Mouse (Mus musculus): Measurements from ENCODE around the gene Irgc1. TPM values are rescaled to one million over a fixed set of nuclear protein-coding genes. Genes with fewer than 3 reads are reported as not detected.
"Not testable (repeated sequence)": the region's sequence is repeated elsewhere in the genome, so short reads cannot be mapped to it uniquely, and the experiment has no call there.

The Irgc1 gene
- polyA plus RNA-seq, 1 experiment from 2014 or later = not detected

DNA sequence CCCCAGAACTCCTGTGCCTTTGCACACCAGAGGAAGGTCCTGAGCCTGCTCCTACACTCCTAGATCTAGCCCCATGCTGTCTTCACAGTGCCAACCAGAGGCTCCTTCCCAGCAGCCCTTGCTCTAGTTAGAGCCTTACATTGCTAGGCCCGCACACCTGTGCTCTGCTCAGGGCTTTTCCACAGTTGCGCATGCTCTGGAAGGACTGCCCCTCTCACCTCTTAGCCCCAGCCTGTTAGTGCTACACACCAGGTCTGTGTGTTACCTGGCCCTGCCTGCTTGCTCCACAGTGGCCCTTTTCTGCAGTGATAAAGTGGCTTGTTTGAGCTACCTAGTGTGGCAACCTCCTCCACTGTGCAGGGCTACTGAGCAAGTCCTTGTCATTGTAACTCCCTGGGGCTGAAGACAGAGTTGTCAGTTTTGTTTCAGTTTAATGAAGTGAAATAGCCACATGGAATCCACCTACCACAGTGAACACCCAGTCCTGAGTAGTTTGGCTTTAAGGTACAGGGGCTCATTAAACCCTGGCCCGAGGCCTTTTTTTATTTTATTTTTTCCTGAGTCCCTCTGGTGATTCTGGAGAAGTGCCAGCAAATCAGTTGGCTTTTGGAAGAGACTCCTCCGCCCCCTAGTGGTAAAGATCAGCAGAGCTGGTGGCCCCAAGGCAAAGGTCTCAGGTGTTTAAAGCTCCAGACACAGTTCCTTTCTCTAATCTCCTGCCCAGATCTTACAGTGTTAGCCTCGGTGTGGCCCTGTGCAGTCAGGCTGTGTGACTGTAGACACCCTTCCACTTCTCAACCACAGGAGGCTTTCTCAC is 45.4 kb downstream of the Irgc1 start:
- Histone ChIP-seq H3K9me3 (replicated peaks; ENCODE audit: control insufficient read depth, low read length) (peaks cover 2% of the 10 kb centered on the region), H3K27me3 (ENCODE audit: control insufficient read depth, insufficient read depth, low read length) (no peaks in the 10 kb centered on the region), H3K9ac (ENCODE audit: low read depth, low read length) (no peak overlapping the region), H3K27ac (ENCODE audit: low read depth, low read length) (no peak overlapping the region), H3K36me3 (ENCODE audit: control insufficient read depth, insufficient read depth, low read length) (peaks cover 16% of the 10 kb centered on the region), H3K4me2 (no peak overlapping the region), H3K4me3 (ENCODE audit: low read depth, low read length) (no peak overlapping the region), H3K4me1 (ENCODE audit: control insufficient read depth, insufficient read depth, low read length) (no peaks in the 10 kb centered on the region)
- WGBS (ENCODE audit: insufficient replicate concordance) = 45% methylated on average over 5 of the region's 5 CpGs
- ATAC-seq (replicated peaks; ENCODE audit: insufficient number of reproducible peaks, low FRiP score, low TSS enrichment) = no peak

DNA sequence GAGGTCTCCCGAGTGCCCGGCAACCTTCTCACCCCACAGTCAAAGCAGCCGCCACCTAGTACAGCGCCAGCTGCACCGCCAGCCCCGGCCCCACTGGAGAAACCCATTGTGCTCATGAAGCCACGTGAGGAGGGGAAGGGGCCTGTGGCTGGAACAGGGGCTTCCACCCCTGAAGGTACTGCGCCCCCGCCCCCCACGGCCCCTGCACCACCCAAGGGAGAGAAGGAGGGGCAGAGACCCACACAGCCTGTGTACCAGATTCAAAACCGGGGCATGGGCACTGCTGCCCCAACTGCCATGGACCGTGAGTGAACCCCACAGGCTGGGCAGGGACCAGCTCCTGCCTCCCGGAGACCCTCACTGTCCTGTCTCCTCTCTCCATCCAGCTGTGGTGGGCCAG is 46.4 kb downstream of the Irgc1 start:
- Histone ChIP-seq H3K27me3 (ENCODE audit: control insufficient read depth, insufficient read depth, low read length) (no peaks in the 10 kb centered on the region), H3K4me1 (ENCODE audit: control insufficient read depth, insufficient read depth, low read length) (no peaks in the 10 kb centered on the region), H3K27ac (ENCODE audit: low read depth, low read length) (no peak overlapping the region), H3K9ac (ENCODE audit: low read depth, low read length) (no peak overlapping the region), H3K4me2 (no peak overlapping the region), H3K9me3 (replicated peaks; ENCODE audit: control insufficient read depth, low read length) (peaks cover 2% of the 10 kb centered on the region), H3K36me3 (ENCODE audit: control insufficient read depth, insufficient read depth, low read length) (peaks cover 16% of the 10 kb centered on the region), H3K4me3 (ENCODE audit: low read depth, low read length) (no peak overlapping the region)
- no peak for ATAC-seq (replicated peaks; ENCODE audit: insufficient number of reproducible peaks, low FRiP score, low TSS enrichment)
- 96% methylated on average over 12 of the region's 13 CpGs for WGBS (ENCODE audit: insufficient replicate concordance)

DNA sequence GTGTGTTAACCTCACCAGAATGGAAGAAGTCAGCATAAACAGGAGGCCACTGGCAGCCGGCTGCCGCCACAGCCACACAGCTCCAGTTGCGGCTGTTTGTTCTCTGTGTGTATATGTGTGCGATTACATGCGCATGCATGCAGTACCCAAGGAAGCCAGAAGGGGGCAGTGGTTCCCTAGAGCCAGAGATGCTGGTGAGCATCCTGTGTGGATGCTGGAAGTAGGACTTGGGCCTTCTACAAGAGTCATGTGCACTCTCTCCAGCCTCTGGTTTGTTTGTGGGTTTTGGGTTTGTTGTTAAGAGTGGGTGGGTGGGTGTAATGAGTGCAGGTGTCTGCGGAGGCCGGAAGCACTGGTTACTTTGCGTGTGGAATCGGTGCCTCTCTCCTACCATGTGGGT is 49.2 kb downstream of the Irgc1 start:
- 98% methylated on average over 9 of the region's 9 CpGs for WGBS (ENCODE audit: insufficient replicate concordance)
- H3K36me3 ChIP-seq (ENCODE audit: control insufficient read depth, insufficient read depth, low read length) = peaks cover 16% of the 10 kb centered on the region
- H3K27ac ChIP-seq (ENCODE audit: low read depth, low read length) = no peak overlapping the region
- ATAC-seq (replicated peaks; ENCODE audit: insufficient number of reproducible peaks, low FRiP score, low TSS enrichment) = no peak
- H3K27me3 ChIP-seq (ENCODE audit: control insufficient read depth, insufficient read depth, low read length) = no peaks in the 10 kb centered on the region
- H3K4me3 ChIP-seq (ENCODE audit: low read depth, low read length) = no peak overlapping the region
- peaks cover 2% of the 10 kb centered on the region for H3K9me3 ChIP-seq (replicated peaks; ENCODE audit: control insufficient read depth, low read length)
- H3K9ac ChIP-seq (ENCODE audit: low read depth, low read length) = no peak overlapping the region
- no peak overlapping the region for H3K4me2 ChIP-seq
- H3K4me1 ChIP-seq (ENCODE audit: control insufficient read depth, insufficient read depth, low read length) = no peaks in the 10 kb centered on the region

DNA sequence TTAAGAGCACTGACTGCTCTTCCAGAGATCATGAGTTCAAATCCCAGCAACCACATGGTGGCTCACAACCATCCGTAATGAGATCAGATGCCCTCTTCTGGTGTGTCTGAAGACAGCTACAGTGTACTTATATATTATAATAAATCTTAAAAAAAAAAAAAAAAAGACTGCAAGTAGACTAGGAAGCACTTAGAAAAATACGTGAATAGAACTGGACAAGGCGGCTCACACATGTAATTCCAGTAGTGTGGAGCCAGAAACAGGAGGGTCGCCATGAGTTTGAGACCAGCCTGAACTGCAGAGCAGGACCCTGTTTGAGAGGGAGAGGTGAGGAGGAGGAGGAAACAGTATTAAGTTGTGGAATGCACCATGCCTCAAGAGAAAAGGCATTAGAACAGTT is 51.6 kb downstream of the Irgc1 start:
- Histone ChIP-seq H3K4me3 (ENCODE audit: low read depth, low read length) (peak overlapping the region; percentile 70; the same call in 1 of the 2 replicates), H3K4me2 (peak overlapping the region; percentile 77), H3K36me3 (ENCODE audit: control insufficient read depth, insufficient read depth, low read length) (peaks cover 12% of the 10 kb centered on the region)
- H3K27me3 ChIP-seq (ENCODE audit: control insufficient read depth, insufficient read depth, low read length); H3K27ac ChIP-seq (ENCODE audit: low read depth, low read length); H3K9ac ChIP-seq (ENCODE audit: low read depth, low read length); H3K4me1 ChIP-seq (ENCODE audit: control insufficient read depth, insufficient read depth, low read length); ATAC-seq (replicated peaks; ENCODE audit: insufficient number of reproducible peaks, low FRiP score, low TSS enrichment); H3K9me3 ChIP-seq (replicated peaks; ENCODE audit: control insufficient read depth, low read length): not testable (repeated sequence)
- 90% methylated on average over 4 of the region's 4 CpGs for WGBS (ENCODE audit: insufficient replicate concordance)

DNA sequence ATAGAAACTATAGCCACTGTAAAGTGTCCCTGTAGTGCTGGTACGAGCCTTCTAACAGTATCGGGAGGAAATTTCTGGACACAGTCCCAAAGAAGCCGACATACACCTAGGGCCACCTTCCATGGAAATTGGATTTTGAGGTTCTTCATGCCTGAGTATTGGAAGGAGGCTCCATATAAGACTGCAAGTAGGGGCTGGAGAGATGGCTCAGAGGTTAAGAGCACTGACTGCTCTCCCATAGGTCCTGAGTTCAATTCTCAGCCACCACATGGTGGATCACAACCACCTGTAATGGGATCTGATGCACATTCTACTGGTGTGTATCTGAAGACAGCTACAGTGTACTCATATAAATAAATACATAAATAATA is 52.0 kb downstream of the Irgc1 start:
- 12% methylated on average over 3 of the region's 3 CpGs for WGBS (ENCODE audit: insufficient replicate concordance)
- ATAC-seq (replicated peaks; ENCODE audit: insufficient number of reproducible peaks, low FRiP score, low TSS enrichment) = no peak
- Histone ChIP-seq H3K4me2 (peak overlapping the region; percentile 77), H3K9ac (ENCODE audit: low read depth, low read length) (peak overlapping the region; percentile 86), H3K9me3 (replicated peaks; ENCODE audit: control insufficient read depth, low read length) (peaks cover 2% of the 10 kb centered on the region), H3K4me3 (ENCODE audit: low read depth, low read length) (peak overlapping the region; percentile 70), H3K4me1 (ENCODE audit: control insufficient read depth, insufficient read depth, low read length) (no peaks in the 10 kb centered on the region), H3K36me3 (ENCODE audit: control insufficient read depth, insufficient read depth, low read length) (peaks cover 12% of the 10 kb centered on the region), H3K27ac (ENCODE audit: low read depth, low read length) (peak overlapping the region; percentile 98), H3K27me3 (ENCODE audit: control insufficient read depth, insufficient read depth, low read length) (no peaks in the 10 kb centered on the region)

DNA sequence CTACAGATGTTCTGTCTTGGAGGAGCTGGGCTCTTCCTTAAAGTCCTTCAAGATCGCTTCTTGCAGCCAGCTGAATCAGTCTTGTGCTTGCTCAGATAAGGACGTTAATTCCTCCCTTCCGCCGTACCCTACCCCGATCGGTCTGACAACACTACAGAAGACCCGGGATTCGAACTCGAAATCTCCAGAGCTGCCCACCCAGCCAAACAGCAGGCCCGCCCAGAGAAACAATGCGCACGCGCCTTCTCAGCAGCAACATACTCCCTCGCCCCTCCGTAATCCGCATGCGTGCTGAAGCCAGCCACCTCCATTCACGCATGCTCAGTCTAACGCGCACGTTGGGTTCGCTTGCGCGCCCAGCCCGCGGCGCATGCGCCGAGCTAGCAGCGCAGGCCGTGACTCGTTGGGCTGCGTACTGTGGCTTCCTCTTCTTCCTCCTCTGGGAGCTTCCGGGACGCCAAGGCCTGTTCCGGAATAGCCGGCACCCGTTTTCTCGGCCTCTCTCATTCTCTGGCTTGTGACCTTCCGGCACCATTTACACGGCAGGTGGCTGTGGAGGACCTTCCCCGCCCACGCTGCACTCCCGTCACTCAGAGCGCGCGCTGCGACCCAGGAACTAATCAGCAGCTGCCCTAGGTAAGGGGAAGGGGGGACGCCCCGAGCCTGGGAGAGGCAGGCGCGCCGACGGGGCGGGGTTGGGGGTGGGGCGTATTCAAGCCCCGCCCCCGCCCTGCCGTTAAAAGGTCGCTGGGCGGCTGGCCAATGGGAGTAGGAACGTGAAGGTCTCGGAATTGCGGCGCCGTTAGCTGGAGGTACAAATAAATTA is 52.6 kb downstream of the Irgc1 start, which contains the start of gene Smg9:
Gene Smg9 (plus strand): TSS at position 364 of the 826 bp plus-strand sequence.
- Histone ChIP-seq H3K27ac (ENCODE audit: low read depth, low read length) (peak within 1 kb of the TSS; percentile 98), H3K27me3 (ENCODE audit: control insufficient read depth, insufficient read depth, low read length) (no peaks in the 10 kb centered on the region), H3K4me1 (ENCODE audit: control insufficient read depth, insufficient read depth, low read length) (no peaks in the 10 kb centered on the region), H3K9me3 (replicated peaks; ENCODE audit: control insufficient read depth, low read length) (peaks cover 2% of the 10 kb centered on the region), H3K4me3 (ENCODE audit: low read depth, low read length) (peak within 1 kb of the TSS; percentile 70), H3K9ac (ENCODE audit: low read depth, low read length) (peak within 1 kb of the TSS; percentile 86), H3K36me3 (ENCODE audit: control insufficient read depth, insufficient read depth, low read length) (peaks cover 7% of the 10 kb centered on the region), H3K4me2 (peak within 1 kb of the TSS; percentile 77)
- WGBS (ENCODE audit: insufficient replicate concordance) = 2% methylated on average over 66 of the region's 66 CpGs
- peak; percentile 92 for ATAC-seq (replicated peaks; ENCODE audit: insufficient number of reproducible peaks, low FRiP score, low TSS enrichment)

DNA sequence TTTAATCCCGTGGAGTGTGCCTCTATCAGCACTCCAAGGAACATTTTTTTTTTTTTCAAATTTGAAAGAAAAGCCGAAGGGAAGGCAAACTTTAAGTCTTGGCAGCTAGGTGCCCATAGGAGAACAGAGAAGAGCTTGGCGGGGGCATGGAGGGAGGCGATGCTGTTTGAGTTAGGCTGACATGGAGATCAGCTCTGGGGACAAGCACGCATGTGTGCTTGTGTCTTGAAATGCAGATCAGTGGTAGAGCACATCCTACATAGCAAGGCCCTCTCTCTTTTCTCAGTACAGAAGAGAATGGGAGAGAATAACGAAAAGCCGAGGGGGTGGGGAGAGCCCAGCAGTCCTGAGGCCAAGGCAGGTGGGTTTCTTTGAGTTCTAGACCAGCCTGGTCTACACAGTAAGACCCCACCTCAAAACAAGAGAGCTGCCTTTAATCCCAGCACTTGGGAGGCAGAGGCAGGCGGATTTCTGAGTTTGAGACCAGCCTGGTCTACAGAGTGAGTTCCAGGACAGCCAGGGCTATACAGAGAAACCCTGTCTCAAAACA is 53.7 kb downstream of the Irgc1 start:
- Histone ChIP-seq H3K9ac (ENCODE audit: low read depth, low read length) (no peak overlapping the region), H3K27ac (ENCODE audit: low read depth, low read length) (no peak overlapping the region)

DNA sequence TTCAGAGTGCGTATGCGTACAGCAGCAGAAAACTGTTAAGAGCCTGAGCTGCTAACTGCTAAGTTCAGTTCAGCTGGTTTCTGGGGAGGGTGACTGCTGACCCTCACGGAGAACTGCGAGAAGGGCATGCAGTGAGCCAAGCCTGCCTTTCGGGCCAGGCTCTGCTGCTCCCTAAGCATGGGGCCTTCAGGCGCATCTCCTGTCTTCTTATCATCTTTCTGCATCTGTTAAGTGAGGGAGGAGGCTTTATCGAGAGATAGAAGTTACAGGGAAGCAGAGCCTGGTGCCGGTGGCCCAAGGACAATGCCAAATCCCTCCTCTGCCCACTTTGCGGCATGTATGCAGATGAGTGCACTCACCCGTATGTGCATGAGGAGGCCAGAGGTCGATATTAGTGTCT is 55.3 kb downstream of the Irgc1 start:
- H3K4me3 ChIP-seq (ENCODE audit: low read depth, low read length) = no peak overlapping the region
- no peak for ATAC-seq (replicated peaks; ENCODE audit: insufficient number of reproducible peaks, low FRiP score, low TSS enrichment)
- H3K9ac ChIP-seq (ENCODE audit: low read depth, low read length) = no peak overlapping the region
- H3K4me1 ChIP-seq (ENCODE audit: control insufficient read depth, insufficient read depth, low read length) = no peaks in the 10 kb centered on the region
- WGBS (ENCODE audit: insufficient replicate concordance) = 69% methylated on average over 11 of the region's 11 CpGs
- H3K9me3 ChIP-seq (replicated peaks; ENCODE audit: control insufficient read depth, low read length) = no peaks in the 10 kb centered on the region
- no peak overlapping the region for H3K4me2 ChIP-seq
- no peak overlapping the region for H3K27ac ChIP-seq (ENCODE audit: low read depth, low read length)
- H3K36me3 ChIP-seq (ENCODE audit: control insufficient read depth, insufficient read depth, low read length) = no peaks in the 10 kb centered on the region
- no peaks in the 10 kb centered on the region for H3K27me3 ChIP-seq (ENCODE audit: control insufficient read depth, insufficient read depth, low read length)

More for the DNA sequence above, 53.7 kb downstream of the Irgc1 start:
- no peak for ATAC-seq (replicated peaks; ENCODE audit: insufficient number of reproducible peaks, low FRiP score, low TSS enrichment)
- Histone ChIP-seq H3K36me3 (ENCODE audit: control insufficient read depth, insufficient read depth, low read length) (peaks cover 5% of the 10 kb centered on the region), H3K4me1 (ENCODE audit: control insufficient read depth, insufficient read depth, low read length) (no peaks in the 10 kb centered on the region), H3K9me3 (replicated peaks; ENCODE audit: control insufficient read depth, low read length) (peaks cover 2% of the 10 kb centered on the region), H3K4me2 (peak overlapping the region; percentile 77), H3K27me3 (ENCODE audit: control insufficient read depth, insufficient read depth, low read length) (no peaks in the 10 kb centered on the region), H3K4me3 (ENCODE audit: low read depth, low read length) (no peak overlapping the region)
- 92% methylated on average over 8 of the region's 8 CpGs for WGBS (ENCODE audit: insufficient replicate concordance)

All from heart, embryonic 11.5 days (tissue).